Mouse (Mus musculus) heart, postnatal 10 days (tissue): ENCODE measurements around the gene Pip4k2b. TPM values are rescaled to one million over a fixed set of nuclear protein-coding genes. Genes with fewer than 3 reads are reported as not detected.

Experiments
- DNase-seq, 2 experiments: peaks; one replicate each; pipeline ENCODE4 v3.0.0; 2021
- intact Hi-C: fragments of 180-260 bp; cut with DNase I; formaldehyde crosslinking; loops from one replicate; pipeline ENCODE4 v1.15.1; 2025
- microRNA-seq, 2 experiments: library from miRNA; unstranded; fragments of <30 nt; microRNA quantifications; one replicate each; pipeline ENCODE4 v1.2.0; 2022
- total RNA-seq, 2 experiments: library from RNA; stranded (reverse); gene quantifications; 2 replicates each; pipeline ENCODE4 v1.2.3; 2021

Pip4k2b gene
- total RNA-seq, 2 experiments from 2014 or later = 19.4 to 26.7 TPM

DNA sequence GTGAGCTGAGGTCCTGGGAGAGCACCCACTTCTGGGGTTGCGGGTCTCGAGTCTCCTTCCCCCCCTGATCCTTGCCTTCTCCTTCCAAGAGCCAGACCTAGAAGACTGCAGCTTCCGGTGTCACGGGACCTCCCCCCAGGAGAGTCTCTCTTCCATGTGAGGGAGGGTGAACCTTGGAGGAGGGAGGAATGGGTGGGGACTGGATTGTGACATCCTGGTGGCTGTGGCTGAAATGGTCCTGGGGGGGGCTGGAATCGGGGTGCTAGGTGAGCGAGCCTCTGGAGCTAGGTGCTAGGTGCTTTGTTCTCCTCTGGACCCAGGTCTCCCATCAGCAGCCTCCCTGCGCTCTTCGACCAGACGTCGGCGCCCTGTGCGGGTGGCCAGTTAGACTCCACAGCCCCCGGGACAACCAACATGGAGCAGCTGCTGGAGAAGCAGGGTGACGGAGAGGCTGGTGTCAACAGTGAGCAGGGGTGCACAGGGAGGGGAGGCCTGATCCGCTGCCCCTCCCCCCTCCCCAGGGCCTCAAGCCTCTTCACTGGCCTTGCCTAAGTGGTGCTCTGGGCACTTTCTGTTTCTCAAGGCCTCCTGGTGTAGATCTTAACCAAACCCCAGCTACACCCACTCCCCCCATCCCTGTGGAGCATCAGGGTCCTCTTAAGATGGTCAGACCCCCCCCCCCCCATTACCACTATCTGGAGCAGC, 68.3 kb downstream of the Pip4k2b start:
- intact Hi-C loops = no loop called here
- DNase-seq = no peak

DNA sequence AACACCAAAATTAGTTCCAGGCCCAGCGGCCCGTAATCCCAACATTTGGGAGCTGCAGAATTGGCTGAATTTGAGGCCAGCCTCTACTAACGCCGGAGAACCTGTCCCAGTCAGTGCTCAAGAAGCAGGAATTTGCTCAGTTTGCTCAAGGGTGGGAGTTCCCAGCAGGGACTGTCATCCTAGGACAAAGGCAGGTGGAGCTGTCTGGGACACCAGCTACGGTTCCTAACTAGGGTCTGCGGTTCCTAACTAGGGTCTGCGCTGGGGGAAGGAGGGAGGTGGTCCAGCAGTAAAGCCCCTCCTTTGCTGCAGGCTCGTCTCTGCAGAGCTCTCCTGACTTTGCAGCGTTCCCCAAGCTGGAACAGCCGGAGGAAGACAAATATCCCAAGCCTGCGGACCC, 71.4 kb downstream of the Pip4k2b start:
- no peak for DNase-seq
- intact Hi-C loops = no loop called here

DNA sequence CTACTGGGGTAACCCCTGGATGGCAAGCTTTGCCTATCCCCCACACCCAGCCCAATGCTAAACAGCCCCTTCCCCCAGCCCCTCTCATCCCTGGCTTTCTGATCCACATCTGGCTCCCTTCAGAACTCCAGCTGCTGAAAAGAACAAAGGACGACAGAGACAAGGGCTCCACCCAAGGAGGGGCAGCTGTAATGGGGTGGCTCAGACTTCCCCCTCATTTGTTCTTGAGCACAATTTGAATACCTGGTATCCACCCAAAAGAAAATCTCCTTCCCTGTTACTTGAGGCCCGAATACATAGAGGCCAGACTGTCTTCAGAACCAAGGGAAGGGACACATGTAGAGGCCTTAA, 73.4 kb downstream of the Pip4k2b start:
- DNase-seq = no peak
- intact Hi-C loops = no loop called here

DNA sequence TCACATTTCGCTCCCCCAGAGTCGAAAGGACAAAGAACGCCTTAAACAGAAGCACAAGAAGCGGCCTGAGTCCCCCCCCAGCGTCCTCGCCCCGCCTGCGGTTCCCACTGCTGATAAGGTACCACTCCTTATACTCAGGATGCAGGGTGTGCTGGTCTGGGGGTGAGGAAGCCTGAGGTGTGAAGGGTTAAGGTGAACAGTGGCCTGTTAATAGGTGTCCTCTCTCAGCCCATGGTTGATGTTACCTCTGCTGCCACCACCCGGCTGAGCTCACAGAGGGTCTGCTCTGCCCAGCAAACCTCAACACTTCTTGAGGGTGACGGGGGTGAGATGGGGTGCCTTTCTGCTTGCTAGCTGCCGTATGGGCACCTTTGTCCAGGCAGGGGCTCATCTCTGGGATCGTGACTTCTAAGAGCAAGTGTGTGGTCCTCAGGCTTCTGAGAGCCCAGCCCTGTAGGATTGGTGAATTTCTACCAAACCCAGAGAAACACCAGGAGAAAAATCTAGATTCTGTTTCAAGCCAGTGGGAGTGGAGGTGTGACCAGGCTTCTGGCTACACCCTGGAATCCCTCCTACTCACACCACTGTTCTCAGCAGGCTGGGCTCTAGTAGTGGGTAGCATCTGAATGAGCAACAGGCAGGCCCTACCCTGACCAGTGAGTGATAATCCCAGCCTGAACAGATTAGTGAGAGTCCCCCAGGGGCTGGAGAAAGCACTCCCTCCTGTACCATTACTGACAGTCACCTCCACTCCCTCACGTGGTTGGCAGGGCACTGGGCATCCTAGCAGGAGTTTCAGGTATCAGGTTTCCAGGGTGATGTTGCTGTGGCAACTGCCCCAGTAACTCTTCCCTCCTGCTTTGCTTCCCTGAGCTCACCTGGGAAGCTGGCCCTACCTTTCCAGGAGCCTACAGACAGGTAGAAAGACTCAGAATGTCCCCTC, 74.0 kb downstream of the Pip4k2b start:
- intact Hi-C loops = no loop called here
- DNase-seq = peak; percentile 41 to 60

DNA sequence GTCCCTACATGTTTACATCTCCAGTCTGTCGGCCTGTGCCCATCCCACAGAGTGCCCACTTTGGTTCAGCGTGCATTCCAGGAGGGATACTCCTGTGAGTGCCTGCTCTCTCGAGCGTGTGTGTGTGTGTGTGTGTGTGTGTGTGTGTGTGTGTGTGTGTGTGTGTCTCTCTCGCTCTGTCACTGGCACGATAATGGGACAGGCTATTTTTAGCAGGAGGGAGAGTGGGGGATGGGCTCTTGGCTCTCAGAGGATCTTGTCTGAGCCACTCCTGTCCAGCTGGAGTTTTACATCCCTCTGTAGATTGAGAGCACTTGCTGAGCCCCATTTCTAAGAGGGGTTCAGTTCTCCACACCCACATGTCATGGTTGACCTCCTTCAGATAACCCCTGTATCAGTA, 74.7 kb downstream of the Pip4k2b start:
- peak; percentile 90 to 91 for DNase-seq
- intact Hi-C loops = no loop called here

DNA sequence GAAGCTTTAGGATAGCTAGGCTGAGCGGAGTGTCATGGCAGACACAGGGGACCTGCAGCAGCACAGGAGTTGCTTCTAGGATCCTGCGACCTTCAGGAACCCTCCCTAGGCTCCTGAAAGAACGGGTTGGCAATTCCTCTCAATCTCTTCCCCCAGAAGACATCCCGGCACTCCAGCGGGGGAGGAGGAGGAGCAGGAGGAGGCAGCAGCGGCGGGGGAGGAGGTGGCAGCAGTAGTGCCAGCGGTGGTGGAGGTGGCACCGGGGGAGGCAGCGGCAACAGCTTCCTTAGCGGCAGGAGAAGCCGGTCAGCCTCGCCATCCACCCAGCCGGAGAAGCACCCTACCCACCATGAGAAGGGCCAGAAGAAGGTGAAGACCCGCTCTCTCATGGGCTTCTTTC, 75.2 kb downstream of the Pip4k2b start:
- intact Hi-C loops = no loop called here
- DNase-seq = peak in 1 of 2 experiments; percentile 40

DNA sequence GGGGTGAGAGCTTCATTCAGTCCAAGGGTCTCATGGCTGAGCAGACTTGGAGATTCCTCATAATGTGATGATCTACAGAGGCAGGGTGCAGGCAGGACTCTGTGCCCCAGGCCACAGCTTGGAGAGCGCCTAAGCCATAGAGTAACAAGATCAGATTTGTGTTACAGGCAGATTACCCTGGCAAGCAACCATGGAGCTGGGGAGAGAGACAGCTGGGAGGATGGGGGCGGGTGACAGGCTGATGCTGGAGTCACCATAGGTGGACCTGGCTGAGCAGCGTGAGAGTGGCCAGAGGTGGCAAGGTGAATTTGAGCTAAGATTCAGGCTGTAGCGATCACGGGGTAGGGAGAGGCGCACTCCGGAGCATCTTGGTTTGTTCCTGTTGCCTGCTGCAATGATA, 76.3 kb downstream of the Pip4k2b start:
- DNase-seq = no peak
- intact Hi-C loops = no loop called here

DNA sequence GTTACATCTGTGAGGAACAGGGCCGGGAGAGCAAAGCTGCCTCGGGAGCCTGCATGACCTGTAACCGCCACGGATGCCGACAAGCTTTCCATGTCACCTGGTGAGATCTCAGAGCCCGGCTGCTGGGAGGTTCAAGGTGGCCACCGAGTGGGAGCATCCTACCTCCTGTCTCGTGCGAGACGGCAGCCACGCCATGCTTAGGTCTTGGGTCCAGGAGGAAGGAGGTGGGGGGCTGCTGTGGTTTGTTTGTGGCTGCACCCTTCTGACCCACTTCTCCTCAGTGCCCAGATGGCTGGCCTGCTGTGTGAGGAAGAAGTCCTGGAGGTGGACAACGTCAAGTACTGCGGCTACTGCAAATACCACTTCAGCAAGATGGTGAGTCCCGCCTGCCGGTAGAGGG, 77.7 kb downstream of the Pip4k2b start:
- DNase-seq = no peak
- intact Hi-C loops = no loop called here

DNA sequence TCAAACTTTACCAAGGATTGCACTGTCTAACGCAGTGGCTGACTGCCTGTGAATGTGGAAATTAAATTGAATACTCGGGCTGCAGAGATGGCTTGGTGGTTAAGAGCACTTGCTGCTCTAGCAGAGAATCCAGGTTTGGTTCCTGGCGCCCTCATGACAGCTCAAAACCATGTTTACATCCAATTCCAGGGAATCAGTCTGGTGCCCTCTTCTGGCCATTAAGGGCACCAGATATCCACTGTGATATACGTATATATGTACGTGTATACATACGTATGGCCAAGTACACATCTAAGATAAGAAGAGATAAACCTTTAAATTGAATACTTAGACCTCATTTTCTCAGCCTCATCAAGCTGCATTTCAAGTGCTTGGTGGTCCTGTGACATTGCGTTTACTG, 78.3 kb downstream of the Pip4k2b start:
- intact Hi-C loops = no loop called here
- no peak for DNase-seq

DNA sequence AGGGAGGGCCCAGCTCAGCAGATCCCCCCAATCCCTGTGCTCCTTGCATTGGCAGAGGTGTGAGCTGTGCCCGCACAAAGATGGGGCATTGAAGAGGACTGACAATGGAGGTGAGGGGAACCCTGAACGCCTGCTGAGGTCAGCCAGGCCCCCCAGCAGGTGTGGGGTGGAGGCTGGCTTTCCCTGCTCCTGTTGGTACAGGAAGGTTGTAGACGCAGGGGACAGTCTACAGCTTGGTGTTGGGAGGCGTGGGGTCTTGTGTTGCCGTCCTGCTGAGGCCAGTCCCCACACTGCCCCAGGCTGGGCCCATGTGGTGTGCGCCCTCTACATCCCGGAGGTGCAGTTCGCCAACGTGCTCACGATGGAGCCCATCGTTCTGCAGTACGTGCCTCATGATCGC, 79.1 kb downstream of the Pip4k2b start:
- no peak for DNase-seq
- intact Hi-C loops = no loop called here

Small RNAs within 50 kb of the gene (microRNA-seq; reads per million reads assigned to microRNA genes)
- gene Mir6927 (0.24 to 0.35 reads per million in 2 experiments), gene Mir8102 (0.24 to 0.35 reads per million in 2 experiments)

Other genes with a start within 250 kb of the Pip4k2b start
- gene 4933428G20Rik, start 244.4 kb downstream of the Pip4k2b start, total RNA-seq = not detected
- under 1 TPM; 0.19 to 0.20 TPM for gene Srcin1, start 168.5 kb downstream of the Pip4k2b start, total RNA-seq
- 1 to 10 TPM in 1 of 2 experiments, under 1 TPM in 1; 0.57 to 1.0 TPM for gene Epop, start 115.0 kb downstream of the Pip4k2b start, total RNA-seq
- gene Mllt6, start 81.3 kb downstream of the Pip4k2b start, total RNA-seq = 10 to 100 TPM; 55.8 to 61.7 TPM
- gene Cisd3, start 58.9 kb downstream of the Pip4k2b start, total RNA-seq = 100 to 1,000 TPM; 120 TPM
- 10 to 100 TPM; 21.4 to 21.7 TPM for gene Pcgf2, start 44.2 kb downstream of the Pip4k2b start, total RNA-seq
- gene Psmb3, start 41.3 kb downstream of the Pip4k2b start, total RNA-seq = 100 to 1,000 TPM; 184 to 186 TPM
- gene Cwc25, start 21.9 kb upstream of the Pip4k2b start, total RNA-seq = 10 to 100 TPM; 10.8 to 11.8 TPM
- gene 1700001P01Rik, start 31.2 kb upstream of the Pip4k2b start, total RNA-seq = not detected
- gene Rpl23, start 37.7 kb upstream of the Pip4k2b start, total RNA-seq = 100 to 1,000 TPM; 677 to 703 TPM
- 10 to 100 TPM; 74.9 to 76.4 TPM for gene Lasp1, start 54.3 kb upstream of the Pip4k2b start, total RNA-seq
- 1 to 10 TPM in 1 of 2 experiments, under 1 TPM in 1; 0.84 to 1.0 TPM for gene B230217C12Rik, start 96.1 kb upstream of the Pip4k2b start, total RNA-seq
- gene Fbxo47, start 139.4 kb upstream of the Pip4k2b start, total RNA-seq = under 1 TPM; 0.55 to 0.69 TPM
- 1 to 10 TPM; 4.8 to 6.9 TPM for gene Plxdc1, start 241.7 kb upstream of the Pip4k2b start, total RNA-seq